Mouse (Mus musculus) stomach, postnatal 0 days (tissue): ENCODE measurements around the gene Itga1.

Experiments used
- CTCF ChIP-seq: IDR thresholded peaks from 2 replicates; pipeline ENCODE4 v1.5.1; 2016; ENCODE audit warnings: antibody characterized with exemption, low read depth, mild to moderate bottlenecking, moderate library complexity
- EP300 ChIP-seq: optimal IDR thresholded peaks from 2 replicates; pipeline ENCODE3; 2016; ENCODE audit warnings: antibody characterized with exemption

- no peak for TF ChIP-seq CTCF
- TF ChIP-seq EP300 = no peak
These were observed 127.2 kb downstream of the Itga1 start for GRCm38 (mm10) chr13:114974484-114975042.
